Mouse (Mus musculus): ENCODE data around the gene Syap1. TPM values are rescaled to one million over a fixed set of nuclear protein-coding genes. Genes with fewer than 3 reads are reported as not detected.
"Not testable (repeated sequence)": the region's sequence is repeated elsewhere in the genome, so short reads cannot be mapped to it uniquely, and the experiment has no call there.

Syap1 gene
- polyA plus RNA-seq, 1 experiment from 2014 or later = 36.3 TPM

DNA sequence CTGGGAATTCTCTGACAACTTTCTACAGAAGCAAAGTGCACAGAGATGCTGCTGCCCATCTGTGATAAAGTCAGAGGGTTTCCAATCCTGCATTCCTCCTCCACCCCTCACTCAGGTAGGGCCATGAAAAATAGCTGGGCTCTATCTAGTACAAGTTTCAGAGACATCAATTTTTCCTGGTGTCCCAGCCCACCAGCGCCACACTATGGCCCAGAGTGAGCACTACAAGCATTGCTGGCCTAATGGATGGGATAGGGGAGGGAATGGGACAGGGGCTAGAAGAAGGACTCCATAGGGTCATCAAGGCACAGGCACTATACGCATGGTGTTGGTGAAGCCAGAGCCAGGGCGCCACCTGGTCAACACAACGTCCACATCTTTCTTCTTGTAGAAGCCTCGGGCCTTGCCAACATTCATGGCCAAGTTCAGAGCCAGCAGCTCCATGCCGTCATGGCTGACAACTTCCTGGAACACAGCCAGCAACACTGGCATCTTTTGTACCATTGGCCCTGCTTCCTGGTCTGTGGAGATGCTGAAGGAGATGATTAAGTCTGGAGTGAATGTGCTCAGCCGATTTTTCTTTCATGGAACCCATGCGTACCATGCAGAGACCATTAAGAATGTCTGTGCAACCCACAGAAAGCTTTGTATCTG, 43.7 kb downstream of the Syap1 start:
- Histone ChIP-seq H3K4me3 (ENCODE audit: low read depth, low read length) (no peak overlapping the region), H3K4me2 (ENCODE audit: low read length) (no peak overlapping the region), H3K27ac (ENCODE audit: low read depth) (no peak overlapping the region), H3K27me3 (replicated peaks; ENCODE audit: control insufficient read depth, insufficient read depth, low read length) (no peaks in the 10 kb centered on the region), H3K36me3 (ENCODE audit: control insufficient read depth, insufficient read depth, low read length) (no peaks in the 10 kb centered on the region), H3K4me1 (replicated peaks; ENCODE audit: control insufficient read depth, insufficient read depth, low read length) (no peaks in the 10 kb centered on the region), H3K9me3 (ENCODE audit: control insufficient read depth, low read length) (no peaks in the 10 kb centered on the region), H3K9ac (ENCODE audit: low read length) (no peak overlapping the region)
- WGBS = 67% methylated on average over 8 of the region's 8 CpGs
- ATAC-seq (replicated peaks; ENCODE audit: low FRiP score, low TSS enrichment, low read depth) (no peak), DNase-seq (ENCODE audit: low spot score) (no peak)

DNA sequence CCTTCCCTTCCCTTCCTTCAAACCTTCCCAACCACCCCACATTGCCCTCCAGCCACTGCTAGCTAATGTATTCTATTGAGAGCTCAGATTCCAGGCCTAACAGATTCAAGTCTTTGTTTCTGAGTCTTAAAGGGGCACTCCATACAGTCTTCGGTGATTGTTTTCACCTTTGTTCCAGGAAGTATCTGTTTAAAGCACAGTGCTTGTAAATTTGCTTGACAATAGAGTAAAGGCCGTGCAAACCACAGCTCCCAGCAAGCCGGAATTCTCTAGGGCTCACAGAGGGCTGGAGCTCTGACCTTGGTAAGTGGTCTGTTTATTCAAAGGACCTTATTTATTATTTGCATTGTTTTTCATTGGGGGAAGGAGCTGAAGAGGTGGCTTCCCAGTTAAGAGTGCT, 56.1 kb downstream of the Syap1 start:
- Histone ChIP-seq H3K27me3 (replicated peaks; ENCODE audit: control insufficient read depth, insufficient read depth, low read length) (no peaks in the 10 kb centered on the region), H3K9me3 (ENCODE audit: control insufficient read depth, low read length) (no peaks in the 10 kb centered on the region), H3K9ac (ENCODE audit: low read length) (no peak overlapping the region), H3K4me1 (replicated peaks; ENCODE audit: control insufficient read depth, insufficient read depth, low read length) (no peaks in the 10 kb centered on the region), H3K4me3 (ENCODE audit: low read depth, low read length) (no peak overlapping the region), H3K4me2 (ENCODE audit: low read length) (no peak overlapping the region), H3K36me3 (ENCODE audit: control insufficient read depth, insufficient read depth, low read length) (no peaks in the 10 kb centered on the region), H3K27ac (ENCODE audit: low read depth) (no peak overlapping the region)
- no peak for ATAC-seq (replicated peaks; ENCODE audit: low FRiP score, low TSS enrichment, low read depth)
- no peak for DNase-seq (ENCODE audit: low spot score)
- 51% methylated on average over 3 of the region's 3 CpGs for WGBS

DNA sequence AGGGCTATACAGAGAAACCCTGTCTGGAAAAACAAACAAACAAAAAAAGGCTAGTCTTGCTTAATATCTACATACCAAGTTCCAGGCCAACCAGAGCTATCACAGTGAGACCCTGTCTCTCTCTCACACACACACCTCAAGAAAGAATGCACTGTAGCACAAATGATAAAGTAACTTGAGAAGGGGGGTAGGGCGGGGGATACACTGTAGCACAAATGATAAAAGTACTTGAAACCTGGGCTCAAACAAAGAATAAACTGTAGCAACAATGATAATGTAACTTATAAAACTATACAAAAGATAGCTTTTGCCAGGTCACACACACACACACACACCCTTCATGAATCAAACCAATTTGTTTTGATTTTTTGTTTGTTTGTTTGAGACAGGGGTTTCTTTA, 56.7 kb downstream of the Syap1 start:
- H3K4me3 ChIP-seq (ENCODE audit: low read depth, low read length) = no peak overlapping the region
- H3K9ac ChIP-seq (ENCODE audit: low read length) = no peak overlapping the region
- no peak for ATAC-seq (replicated peaks; ENCODE audit: low FRiP score, low TSS enrichment, low read depth)
- H3K36me3 ChIP-seq (ENCODE audit: control insufficient read depth, insufficient read depth, low read length) = no peaks in the 10 kb centered on the region
- DNase-seq (ENCODE audit: low spot score) = no peak
- H3K27me3 ChIP-seq (replicated peaks; ENCODE audit: control insufficient read depth, insufficient read depth, low read length) = no peaks in the 10 kb centered on the region
- no peaks in the 10 kb centered on the region for H3K9me3 ChIP-seq (ENCODE audit: control insufficient read depth, low read length)
- 75% methylated on average over 1 of the region's 1 CpGs for WGBS
- no peak overlapping the region for H3K4me2 ChIP-seq (ENCODE audit: low read length)
- no peaks in the 10 kb centered on the region for H3K4me1 ChIP-seq (replicated peaks; ENCODE audit: control insufficient read depth, insufficient read depth, low read length)
- H3K27ac ChIP-seq (ENCODE audit: low read depth) = no peak overlapping the region

DNA sequence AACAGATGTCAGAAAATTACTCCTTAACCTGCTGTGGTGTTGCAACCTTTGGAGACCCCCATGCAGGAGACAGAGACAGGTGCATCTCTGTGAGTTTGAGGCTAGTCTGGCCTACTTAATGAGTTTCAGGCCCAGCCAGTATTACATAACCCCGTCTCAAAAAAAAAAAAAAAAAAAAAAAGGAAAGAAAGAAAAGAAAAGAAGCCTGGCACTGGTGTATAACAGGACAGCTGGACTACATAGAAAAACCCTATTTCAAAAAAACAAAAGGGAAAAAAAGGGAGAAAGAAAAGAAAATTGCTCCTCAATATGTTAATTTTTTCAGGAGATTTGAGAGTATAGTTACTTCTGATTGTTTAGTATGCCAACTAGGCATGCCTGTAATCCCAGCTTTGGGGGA, 57.2 kb downstream of the Syap1 start:
- no peak overlapping the region for H3K4me2 ChIP-seq (ENCODE audit: low read length)
- no peak overlapping the region for H3K4me3 ChIP-seq (ENCODE audit: low read depth, low read length)
- H3K27ac ChIP-seq (ENCODE audit: low read depth) = no peak overlapping the region
- no peaks in the 10 kb centered on the region for H3K27me3 ChIP-seq (replicated peaks; ENCODE audit: control insufficient read depth, insufficient read depth, low read length)
- no peaks in the 10 kb centered on the region for H3K9me3 ChIP-seq (ENCODE audit: control insufficient read depth, low read length)
- no peaks in the 10 kb centered on the region for H3K36me3 ChIP-seq (ENCODE audit: control insufficient read depth, insufficient read depth, low read length)
- no peak overlapping the region for H3K9ac ChIP-seq (ENCODE audit: low read length)
- 50% methylated on average over 1 of the region's 1 CpGs for WGBS
- DNase-seq (ENCODE audit: low spot score) = no peak
- H3K4me1 ChIP-seq (replicated peaks; ENCODE audit: control insufficient read depth, insufficient read depth, low read length) = no peaks in the 10 kb centered on the region
- no peak for ATAC-seq (replicated peaks; ENCODE audit: low FRiP score, low TSS enrichment, low read depth)

DNA sequence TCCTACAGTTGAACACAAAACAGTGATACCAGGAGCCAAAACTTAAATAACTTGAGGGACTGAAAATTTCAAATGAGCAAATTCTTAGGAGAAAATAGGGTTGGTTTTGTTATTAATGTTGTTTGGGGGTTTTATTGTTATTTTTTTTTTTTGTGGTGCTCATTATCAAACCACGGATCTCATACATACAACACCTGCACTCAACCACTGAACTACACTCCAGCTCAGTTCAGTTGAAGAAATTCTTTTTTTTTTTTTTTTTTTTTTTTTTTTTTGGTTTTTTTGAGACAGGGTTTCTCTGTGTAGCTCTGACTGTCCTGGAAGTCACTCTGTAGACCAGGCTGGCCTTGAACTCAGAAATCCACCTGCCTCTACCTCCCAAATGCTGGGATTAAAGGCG, 57.9 kb downstream of the Syap1 start:
- not testable (repeated sequence) for H3K4me2 ChIP-seq (ENCODE audit: low read length)

DNA sequence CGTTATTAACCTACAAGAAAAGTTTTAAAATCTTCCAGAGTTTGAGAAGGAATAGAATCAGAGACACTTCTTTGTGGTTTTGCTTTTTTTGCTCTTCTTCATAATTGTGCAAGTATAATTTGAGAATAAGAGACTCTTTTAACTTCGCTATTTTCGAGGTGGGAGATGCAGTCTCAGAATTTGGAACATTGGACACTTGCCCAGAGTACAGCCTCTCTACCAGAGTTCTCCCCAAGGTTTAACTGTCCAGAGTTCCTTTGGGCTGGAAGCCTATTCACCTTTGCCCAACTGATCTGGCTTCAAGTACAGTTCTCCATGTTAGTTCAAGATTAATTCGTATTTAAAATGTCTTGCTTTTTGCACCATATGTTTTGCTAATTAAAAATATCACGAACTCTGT, 58.5 kb downstream of the Syap1 start:
- WGBS = 28% methylated on average over 5 of the region's 5 CpGs
- H3K27me3 ChIP-seq (replicated peaks; ENCODE audit: control insufficient read depth, insufficient read depth, low read length) = no peaks in the 10 kb centered on the region
- H3K4me3 ChIP-seq (ENCODE audit: low read depth, low read length) = peak overlapping the region; percentile 37
- peak overlapping the region; percentile 37; the same call in 1 of the 2 replicates for H3K4me2 ChIP-seq (ENCODE audit: low read length)
- ATAC-seq (replicated peaks; ENCODE audit: low FRiP score, low TSS enrichment, low read depth) (no peak), DNase-seq (ENCODE audit: low spot score) (no peak)
- H3K9me3 ChIP-seq (ENCODE audit: control insufficient read depth, low read length) = no peaks in the 10 kb centered on the region
- no peaks in the 10 kb centered on the region for H3K36me3 ChIP-seq (ENCODE audit: control insufficient read depth, insufficient read depth, low read length)
- H3K4me1 ChIP-seq (replicated peaks; ENCODE audit: control insufficient read depth, insufficient read depth, low read length) = no peaks in the 10 kb centered on the region
- H3K9ac ChIP-seq (ENCODE audit: low read length) = no peak overlapping the region
- no peak overlapping the region for H3K27ac ChIP-seq (ENCODE audit: low read depth)

More for the DNA sequence above, 57.9 kb downstream of the Syap1 start:
- H3K36me3 ChIP-seq (ENCODE audit: control insufficient read depth, insufficient read depth, low read length); H3K4me3 ChIP-seq (ENCODE audit: low read depth, low read length); H3K27me3 ChIP-seq (replicated peaks; ENCODE audit: control insufficient read depth, insufficient read depth, low read length); H3K9me3 ChIP-seq (ENCODE audit: control insufficient read depth, low read length); DNase-seq (ENCODE audit: low spot score); H3K9ac ChIP-seq (ENCODE audit: low read length); H3K27ac ChIP-seq (ENCODE audit: low read depth); ATAC-seq (replicated peaks; ENCODE audit: low FRiP score, low TSS enrichment, low read depth); H3K4me1 ChIP-seq (replicated peaks; ENCODE audit: control insufficient read depth, insufficient read depth, low read length): not testable (repeated sequence)
- WGBS = 66% methylated on average over 2 of the region's 2 CpGs

DNA sequence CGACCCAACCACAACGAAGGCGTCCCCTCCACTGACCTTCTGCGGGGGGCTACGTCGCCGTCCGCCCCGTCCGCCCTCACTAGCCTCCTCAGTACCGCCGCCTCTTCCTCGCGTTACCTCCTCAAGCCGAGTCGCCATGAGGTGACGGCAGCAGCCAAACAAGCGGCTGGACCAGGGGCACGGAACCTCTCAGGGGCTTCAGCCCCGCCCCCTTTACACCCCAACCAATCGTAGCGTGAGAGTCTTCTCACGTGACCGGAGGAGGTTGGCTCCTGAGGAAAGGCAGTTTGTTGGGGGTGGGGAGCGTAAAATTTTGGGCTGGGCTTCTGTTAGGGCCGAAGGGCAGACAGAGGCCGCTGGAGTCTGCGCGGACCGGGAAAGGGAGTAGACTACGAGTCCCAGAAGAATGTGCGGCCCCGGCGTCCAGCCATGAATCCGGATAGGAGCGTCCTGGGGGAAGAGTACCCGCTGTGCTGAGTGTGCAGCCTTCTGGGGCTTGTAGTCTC, 59.0 kb downstream of the Syap1 start, which contains the start of gene Txlng:
Txlng (minus strand) TSS at position 252 of the 506 bp plus-strand sequence.
- H3K36me3 ChIP-seq (ENCODE audit: control insufficient read depth, insufficient read depth, low read length) = no peaks in the 10 kb centered on the region
- 14% methylated on average over 37 of the region's 37 CpGs for WGBS
- no peaks in the 10 kb centered on the region for H3K4me1 ChIP-seq (replicated peaks; ENCODE audit: control insufficient read depth, insufficient read depth, low read length)
- H3K9me3 ChIP-seq (ENCODE audit: control insufficient read depth, low read length) = no peaks in the 10 kb centered on the region
- peak within 1 kb of the TSS; percentile 44 for H3K9ac ChIP-seq (ENCODE audit: low read length)
- ATAC-seq (replicated peaks; ENCODE audit: low FRiP score, low TSS enrichment, low read depth) (peak; percentile 98), DNase-seq (ENCODE audit: low spot score) (peak; percentile 86)
- H3K27ac ChIP-seq (ENCODE audit: low read depth) = no peak within 1 kb of the TSS
- H3K4me2 ChIP-seq (ENCODE audit: low read length) = peak within 1 kb of the TSS; percentile 69
- peak within 1 kb of the TSS; percentile 48 for H3K4me3 ChIP-seq (ENCODE audit: low read depth, low read length)
- H3K27me3 ChIP-seq (replicated peaks; ENCODE audit: control insufficient read depth, insufficient read depth, low read length) = no peaks in the 10 kb centered on the region

DNA sequence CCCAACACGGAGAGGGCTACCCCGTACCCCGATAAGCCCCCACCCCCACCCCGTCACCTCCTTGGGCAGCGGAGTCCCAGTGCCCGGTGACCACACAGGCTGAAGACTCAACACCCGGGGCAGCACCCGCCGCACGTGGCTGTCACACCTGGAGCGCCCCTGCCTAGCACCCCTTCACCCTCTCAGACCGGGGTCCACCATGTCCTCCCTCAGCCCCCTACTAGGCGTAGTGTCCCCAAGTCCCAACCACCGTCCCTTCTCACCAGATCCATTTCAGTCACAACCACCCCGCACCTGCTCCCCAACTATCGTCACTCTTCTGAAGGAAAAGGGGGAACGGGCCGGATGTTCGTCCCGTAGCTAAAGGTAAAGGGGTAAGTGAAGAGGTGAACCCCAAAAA, 59.5 kb downstream of the Syap1 start:
- H3K27ac ChIP-seq (ENCODE audit: low read depth) = no peak overlapping the region
- H3K4me1 ChIP-seq (replicated peaks; ENCODE audit: control insufficient read depth, insufficient read depth, low read length) = no peaks in the 10 kb centered on the region
- 20% methylated on average over 19 of the region's 20 CpGs for WGBS
- H3K9ac ChIP-seq (ENCODE audit: low read length) = peak overlapping the region; percentile 44
- H3K27me3 ChIP-seq (replicated peaks; ENCODE audit: control insufficient read depth, insufficient read depth, low read length) = no peaks in the 10 kb centered on the region
- H3K36me3 ChIP-seq (ENCODE audit: control insufficient read depth, insufficient read depth, low read length) = no peaks in the 10 kb centered on the region
- peak; percentile 58 for ATAC-seq (replicated peaks; ENCODE audit: low FRiP score, low TSS enrichment, low read depth)
- H3K4me2 ChIP-seq (ENCODE audit: low read length) = peak overlapping the region; percentile 69
- H3K4me3 ChIP-seq (ENCODE audit: low read depth, low read length) = peak overlapping the region; percentile 48
- peak; percentile 52 for DNase-seq (ENCODE audit: low spot score)
- H3K9me3 ChIP-seq (ENCODE audit: control insufficient read depth, low read length) = no peaks in the 10 kb centered on the region

DNA sequence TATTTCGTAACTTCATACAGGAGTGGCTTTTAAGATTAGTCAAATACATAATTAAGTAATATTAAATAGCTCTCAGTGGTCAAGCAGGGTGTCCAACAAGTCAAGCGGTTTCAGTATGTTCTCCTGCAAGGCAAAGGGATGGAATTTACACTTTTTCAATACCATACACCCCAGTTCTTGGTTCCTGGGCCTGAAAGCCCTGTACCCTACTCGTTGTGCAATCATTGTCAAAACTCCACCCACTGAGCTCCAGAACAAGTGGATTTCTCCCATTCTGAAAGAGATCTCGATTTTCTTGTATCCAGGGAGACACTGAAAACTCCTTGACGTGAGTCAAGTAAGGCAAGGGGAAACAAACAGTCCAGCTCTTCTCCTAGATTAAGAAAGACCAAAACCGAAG, 60.2 kb downstream of the Syap1 start:
- Histone ChIP-seq H3K4me3 (ENCODE audit: low read depth, low read length) (peak overlapping the region; percentile 48), H3K27ac (ENCODE audit: low read depth) (no peak overlapping the region), H3K9me3 (ENCODE audit: control insufficient read depth, low read length) (no peaks in the 10 kb centered on the region), H3K9ac (ENCODE audit: low read length) (no peak overlapping the region; the same call in 1 of the 2 replicates), H3K4me2 (ENCODE audit: low read length) (peak overlapping the region; percentile 69), H3K27me3 (replicated peaks; ENCODE audit: control insufficient read depth, insufficient read depth, low read length) (no peaks in the 10 kb centered on the region), H3K36me3 (ENCODE audit: control insufficient read depth, insufficient read depth, low read length) (no peaks in the 10 kb centered on the region), H3K4me1 (replicated peaks; ENCODE audit: control insufficient read depth, insufficient read depth, low read length) (no peaks in the 10 kb centered on the region)
- DNase-seq (ENCODE audit: low spot score) (no peak), ATAC-seq (replicated peaks; ENCODE audit: low FRiP score, low TSS enrichment, low read depth) (no peak)
- WGBS = 49% methylated on average over 6 of the region's 6 CpGs
